Mouse (Mus musculus) lung, embryonic 16.5 days (tissue): Measurements from ENCODE around the gene Smyd3. TPM values are rescaled to one million over a fixed set of nuclear protein-coding genes. Genes with fewer than 3 reads are reported as not detected.

ENCODE experiments used
- ATAC-seq: fragments of 200-750 bp; cut with Nextera tagmentation; 2 replicates; pipeline ENCODE4 v1.8.0; 2017; ENCODE audit warnings: low read depth, mild to moderate bottlenecking, moderate library complexity
- H3K27ac ChIP-seq: fragments of 300-500 bp; sonication (generic); 2 replicates; pipeline ENCODE4 v1.5.1; 2014; ENCODE audit warnings: mild to moderate bottlenecking, control low read depth, low read length
- H3K27me3 ChIP-seq: fragments of 300-500 bp; sonication (generic); 2 replicates; pipeline ENCODE4 v1.6.1; 2014; ENCODE audit warnings: low read depth, low read length, mixed read lengths; ENCODE audit not compliant: control insufficient read depth, insufficient read depth
- H3K36me3 ChIP-seq: fragments of 300-500 bp; sonication (generic); 2 replicates; pipeline ENCODE4 v1.6.1; 2014; ENCODE audit warnings: low read length; ENCODE audit not compliant: control insufficient read depth, insufficient read depth
- H3K4me1 ChIP-seq: fragments of 300-500 bp; sonication (generic); replicated peaks from 2 replicates; pipeline ENCODE4 v1.6.1; 2014; ENCODE audit warnings: low read length, mixed read lengths; ENCODE audit not compliant: control insufficient read depth, insufficient read depth
- H3K4me2 ChIP-seq: fragments of 300-500 bp; sonication (generic); 2 replicates; pipeline ENCODE4 v1.6.1; 2014; ENCODE audit warnings: low read depth, low read length, control low read depth
- H3K4me3 ChIP-seq: fragments of 300-500 bp; sonication (generic); 2 replicates; pipeline ENCODE4 v1.5.1; 2014; ENCODE audit warnings: mild to moderate bottlenecking, low read length, control low read depth
- H3K9ac ChIP-seq: fragments of 300-500 bp; sonication (generic); 2 replicates; pipeline ENCODE4 v1.6.1; 2014; ENCODE audit warnings: low read length, control low read depth
- H3K9me3 ChIP-seq: fragments of 300-500 bp; sonication (generic); 2 replicates; pipeline ENCODE4 v1.6.1; 2016; ENCODE audit warnings: low read length; ENCODE audit not compliant: control insufficient read depth
- WGBS: fragments of 180-500 bp; shearing (Covaris S2); extraction: QIAGEN DNeasy Blood & Tissue Kit; methylation state at CpG from one replicate; pipeline ENCODE4 v1.1.7; 2014; 5-methylcytosine and 5-hydroxymethylcytosine counted together
- polyA plus RNA-seq: library from polyadenylated mRNA; unstranded; fragments of >200 nt; fragmentation: Nextera tagmentation; extraction: Ambion mirVana; gene quantifications from 2 replicates; pipeline ENCODE4 v1.2.1, GENCODE M21; 2015

Gene Smyd3
- polyA plus RNA-seq, 1 experiment from 2014 or later: 16.8 TPM

DNA sequence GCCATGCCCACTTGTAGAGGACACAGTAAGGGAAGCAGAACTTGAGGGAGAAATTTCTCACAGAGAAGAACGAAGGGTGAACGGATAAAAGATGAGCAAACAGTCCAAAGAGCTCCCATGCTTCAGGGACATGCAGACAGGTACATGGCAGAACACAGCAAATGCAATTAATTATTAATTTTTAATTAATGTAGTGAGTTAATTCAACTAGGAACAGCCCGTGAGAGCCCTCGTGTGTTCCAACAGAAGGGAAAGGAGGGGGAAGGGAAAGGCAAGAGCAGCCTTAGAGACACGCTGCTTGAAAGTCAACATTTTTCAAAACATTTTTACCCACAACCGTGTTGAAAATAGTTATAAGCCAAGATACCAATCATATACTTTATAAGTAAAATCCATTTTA, 163.6 kb downstream of the Smyd3 start:
- no peak for ATAC-seq
- 85% methylated on average over 6 of the region's 6 CpGs for WGBS
- no peak overlapping the region for H3K27ac ChIP-seq

DNA sequence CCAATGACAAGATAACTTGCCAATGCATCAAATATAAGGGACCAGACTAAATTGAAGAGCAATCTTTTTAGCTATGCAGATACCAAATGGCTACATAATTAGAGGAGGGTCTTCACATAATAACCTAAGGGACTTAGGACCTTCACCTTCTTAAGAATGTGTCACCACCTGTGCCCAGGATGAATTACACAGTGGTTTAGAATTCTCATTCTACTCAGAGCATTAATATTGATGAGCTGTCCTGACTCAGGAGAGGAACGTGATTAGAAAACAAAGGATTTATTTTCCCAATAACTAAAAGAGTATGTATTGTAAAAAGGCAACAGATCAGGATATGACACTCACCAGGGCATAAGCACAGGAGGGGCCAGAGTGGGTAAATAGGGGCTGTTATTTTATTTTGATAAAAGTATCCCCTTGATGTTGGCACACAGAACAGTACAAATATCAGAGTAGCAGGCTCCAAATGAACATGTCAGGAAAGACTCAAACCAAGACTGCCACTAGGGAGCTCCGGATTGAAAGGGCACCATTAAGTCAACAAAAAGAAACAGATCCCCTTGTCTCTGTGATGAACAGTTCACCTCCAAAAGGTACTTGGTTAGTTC, 172.4 kb downstream of the Smyd3 start:
- Histone ChIP-seq H3K36me3 (no peaks in the 10 kb centered on the region), H3K27ac (no peak overlapping the region), H3K27me3 (no peaks in the 10 kb centered on the region), H3K4me2 (no peak overlapping the region), H3K9me3 (no peaks in the 10 kb centered on the region), H3K4me3 (no peak overlapping the region), H3K4me1 (no peaks in the 10 kb centered on the region), H3K9ac (no peak overlapping the region)
- 45% methylated on average over 2 of the region's 2 CpGs for WGBS
- ATAC-seq: no peak

More for the DNA sequence above, 163.6 kb downstream of the Smyd3 start:
- Histone ChIP-seq H3K4me1 (no peaks in the 10 kb centered on the region), H3K4me2 (no peak overlapping the region), H3K9me3 (no peaks in the 10 kb centered on the region), H3K36me3 (no peaks in the 10 kb centered on the region), H3K4me3 (no peak overlapping the region), H3K9ac (no peak overlapping the region), H3K27me3 (no peaks in the 10 kb centered on the region)

DNA sequence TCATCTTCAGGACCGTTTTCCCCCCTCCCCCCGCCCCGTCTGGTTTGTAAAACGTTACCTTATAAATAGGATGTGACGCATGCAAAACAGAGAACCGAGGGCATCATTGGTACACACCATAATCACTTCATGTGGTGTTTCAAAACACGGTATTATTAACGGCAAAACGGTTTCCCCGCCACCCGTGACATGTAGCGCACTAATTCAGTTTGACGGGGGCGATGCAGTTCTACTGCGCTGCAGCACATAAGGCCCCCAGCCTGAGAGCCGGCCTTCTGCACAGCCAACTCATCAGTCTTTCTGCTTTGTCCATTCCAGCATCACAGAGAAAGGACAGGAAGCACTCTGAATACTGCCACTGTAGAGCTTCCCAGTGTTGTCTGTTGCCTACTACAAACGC, 174.4 kb downstream of the Smyd3 start:
- Histone ChIP-seq H3K9me3 (no peaks in the 10 kb centered on the region), H3K27ac (no peak overlapping the region), H3K4me1 (no peaks in the 10 kb centered on the region), H3K4me3 (no peak overlapping the region), H3K4me2 (no peak overlapping the region), H3K36me3 (no peaks in the 10 kb centered on the region), H3K27me3 (no peaks in the 10 kb centered on the region), H3K9ac (no peak overlapping the region)
- no peak for ATAC-seq
- WGBS: 91% methylated on average over 17 of the region's 17 CpGs

DNA sequence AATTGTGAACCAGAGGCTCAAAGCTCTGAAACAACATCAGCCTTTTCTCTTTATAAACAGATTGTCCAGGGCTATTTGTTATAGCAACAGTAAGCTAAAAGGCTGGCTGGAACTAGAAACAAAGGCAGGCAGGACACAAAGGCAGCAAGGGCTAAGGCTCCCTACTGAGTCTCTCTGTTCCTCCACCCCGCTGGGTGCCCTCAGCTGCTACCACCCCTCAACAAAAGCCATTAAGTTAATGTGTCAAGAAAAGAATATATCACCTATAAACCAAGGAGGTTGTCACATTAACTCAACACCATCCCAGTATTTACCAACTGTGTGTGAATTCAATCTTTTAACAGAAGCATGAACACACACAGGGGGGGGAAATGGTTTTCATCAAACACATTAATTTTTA, 176.3 kb downstream of the Smyd3 start:
- WGBS: 71% methylated on average over 1 of the region's 1 CpGs
- Histone ChIP-seq H3K36me3 (no peaks in the 10 kb centered on the region), H3K4me2 (no peak overlapping the region), H3K4me1 (no peaks in the 10 kb centered on the region), H3K9ac (no peak overlapping the region), H3K9me3 (no peaks in the 10 kb centered on the region), H3K27me3 (no peaks in the 10 kb centered on the region), H3K4me3 (no peak overlapping the region), H3K27ac (no peak overlapping the region)
- no peak for ATAC-seq

DNA sequence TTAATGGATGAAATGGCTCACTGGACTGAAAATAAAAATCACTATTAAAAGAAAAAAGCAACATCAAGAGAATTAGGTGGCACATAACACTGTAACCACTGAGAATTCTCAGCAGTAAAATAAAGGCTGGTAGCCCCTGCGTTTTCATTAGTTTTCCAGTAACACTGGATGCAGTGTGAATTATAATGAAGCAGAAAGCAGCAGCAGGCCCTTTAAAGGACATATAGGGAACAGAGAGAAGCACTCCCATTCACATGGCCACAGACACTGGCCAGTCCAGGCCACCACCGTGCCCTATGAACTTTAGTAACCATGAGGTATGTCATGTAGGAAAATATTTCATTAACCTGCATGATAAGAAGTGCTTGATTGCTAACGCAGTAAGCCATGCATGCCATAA, 178.8 kb downstream of the Smyd3 start:
- Histone ChIP-seq H3K27ac (no peak overlapping the region), H3K9me3 (no peaks in the 10 kb centered on the region), H3K4me2 (no peak overlapping the region), H3K9ac (no peak overlapping the region), H3K4me1 (no peaks in the 10 kb centered on the region), H3K4me3 (no peak overlapping the region), H3K27me3 (no peaks in the 10 kb centered on the region), H3K36me3 (no peaks in the 10 kb centered on the region)
- no peak for ATAC-seq
- WGBS: 84% methylated on average over 3 of the region's 3 CpGs

DNA sequence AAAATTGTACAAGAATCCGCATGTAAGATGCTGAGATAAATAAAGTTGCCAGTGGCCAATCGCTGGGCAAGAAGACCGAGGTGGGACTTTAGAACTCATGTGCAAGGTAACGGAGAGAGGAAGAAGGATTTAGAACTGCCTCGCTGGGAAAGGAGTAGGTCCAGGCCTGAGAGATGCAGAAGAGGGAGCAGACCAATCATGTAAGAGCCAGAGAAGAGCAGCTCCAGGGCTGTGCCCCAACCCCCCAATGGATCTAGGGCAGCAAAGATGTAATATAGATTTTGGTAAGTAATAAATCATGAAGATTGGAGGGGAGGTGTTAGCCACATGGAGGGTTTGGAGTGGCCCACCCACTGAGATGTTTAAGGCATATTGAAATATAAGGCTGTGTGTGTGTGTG, 180.3 kb downstream of the Smyd3 start:
- ATAC-seq: no peak
- WGBS: 71% methylated on average over 5 of the region's 5 CpGs
- no peak overlapping the region for H3K4me2 ChIP-seq

DNA sequence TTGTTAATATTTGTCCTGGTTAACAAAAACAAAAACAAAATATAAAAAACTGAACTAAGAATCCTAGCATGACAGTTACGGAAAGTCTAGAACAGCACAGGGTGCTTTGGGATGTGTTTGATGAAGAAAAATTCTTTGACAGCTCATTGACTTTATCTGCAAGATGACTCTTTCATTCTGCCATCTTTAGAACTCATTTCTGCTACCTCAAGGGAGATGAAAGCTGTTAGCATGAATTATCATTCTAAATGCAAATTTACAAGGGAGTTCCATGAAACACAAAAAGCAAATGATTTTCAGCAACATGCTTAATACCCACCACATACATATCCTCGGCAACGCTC, 190.9 kb downstream of the Smyd3 start:
- Histone ChIP-seq H3K27me3 (no peaks in the 10 kb centered on the region), H3K36me3 (no peaks in the 10 kb centered on the region)

More for the DNA sequence above, 180.3 kb downstream of the Smyd3 start:
- Histone ChIP-seq H3K9me3 (no peaks in the 10 kb centered on the region), H3K36me3 (no peaks in the 10 kb centered on the region), H3K4me3 (no peak overlapping the region), H3K27me3 (no peaks in the 10 kb centered on the region), H3K4me1 (no peaks in the 10 kb centered on the region), H3K9ac (no peak overlapping the region), H3K27ac (no peak overlapping the region)

DNA sequence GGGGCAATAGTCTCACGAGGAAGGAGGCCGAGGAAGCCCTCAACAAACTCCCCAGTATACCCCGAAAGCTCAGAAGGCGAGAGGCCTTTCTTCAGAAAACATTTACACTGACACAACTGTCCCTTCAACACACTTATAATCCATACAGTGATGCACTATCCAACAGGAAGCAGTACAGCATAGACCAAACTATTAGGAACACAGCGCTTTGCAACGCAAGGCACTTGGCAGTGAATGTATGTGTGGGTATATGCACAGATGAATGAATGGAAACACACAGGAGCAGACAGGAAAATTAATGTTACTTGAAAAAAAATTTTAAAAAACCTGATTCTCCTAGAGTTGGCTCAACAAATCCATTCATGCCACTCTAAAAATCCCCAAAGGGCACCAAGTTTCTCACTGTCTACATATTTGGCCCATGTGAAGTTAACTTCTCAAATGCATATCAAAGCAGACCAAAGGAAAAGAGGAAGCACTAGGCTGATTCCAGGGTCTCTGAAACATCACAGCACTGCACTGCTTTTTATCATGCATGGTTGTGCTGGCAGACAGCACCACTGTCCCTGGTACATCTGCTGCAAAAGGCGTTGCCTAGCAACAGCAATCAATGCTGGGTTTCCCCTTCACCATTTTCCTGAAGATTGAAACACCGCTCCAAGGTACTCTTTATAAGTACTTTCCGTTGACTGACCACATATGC, 191.4 kb downstream of the Smyd3 start:
- Histone ChIP-seq H3K4me2 (no peak overlapping the region), H3K4me3 (no peak overlapping the region), H3K9ac (no peak overlapping the region), H3K4me1 (no peaks in the 10 kb centered on the region), H3K36me3 (no peaks in the 10 kb centered on the region), H3K9me3 (no peaks in the 10 kb centered on the region), H3K27ac (no peak overlapping the region), H3K27me3 (no peaks in the 10 kb centered on the region)
- 86% methylated on average over 9 of the region's 9 CpGs for WGBS
- no peak for ATAC-seq

More for the DNA sequence above, 190.9 kb downstream of the Smyd3 start:
- Histone ChIP-seq H3K4me3 (no peak overlapping the region), H3K4me1 (no peaks in the 10 kb centered on the region), H3K27ac (no peak overlapping the region), H3K4me2 (no peak overlapping the region), H3K9ac (no peak overlapping the region), H3K9me3 (no peaks in the 10 kb centered on the region)
- 91% methylated on average over 3 of the region's 3 CpGs for WGBS
- no peak for ATAC-seq

DNA sequence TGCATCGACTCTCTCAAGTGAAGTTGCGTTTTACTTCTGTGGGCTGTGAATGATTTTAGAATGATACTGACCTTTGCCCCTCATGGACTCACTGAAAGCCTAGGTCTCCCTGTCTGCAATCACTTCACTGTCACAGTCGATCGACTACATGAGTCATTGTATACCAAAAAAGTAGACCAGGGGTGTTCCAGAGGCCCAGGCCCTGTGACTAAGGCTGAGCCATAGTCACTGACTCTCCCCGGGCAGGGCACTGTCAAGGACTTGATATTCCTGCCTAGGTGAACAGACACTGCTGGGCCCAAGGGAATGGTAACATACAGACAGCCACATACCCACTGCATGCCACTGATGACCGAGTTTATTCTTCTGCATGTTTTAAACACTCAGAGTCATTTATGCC, 193.6 kb downstream of the Smyd3 start:
- H3K9ac ChIP-seq: no peak overlapping the region
- no peaks in the 10 kb centered on the region for H3K36me3 ChIP-seq
- 75% methylated on average over 6 of the region's 6 CpGs for WGBS
- no peak overlapping the region for H3K27ac ChIP-seq
- no peak for ATAC-seq
- no peaks in the 10 kb centered on the region for H3K4me1 ChIP-seq
- no peak overlapping the region for H3K4me2 ChIP-seq
- no peaks in the 10 kb centered on the region for H3K9me3 ChIP-seq
- no peak overlapping the region for H3K4me3 ChIP-seq
- H3K27me3 ChIP-seq: no peaks in the 10 kb centered on the region
